Mouse (Mus musculus) R1 (cell line): ENCODE measurements around the gene Pou4f1.
A peak's percentile ranks its signal among the peaks of the same experiment; 100 is the strongest.

Source experiments
- DNase-seq: peaks from one replicate; pipeline ENCODE4 v3.0.0-alpha.2; 2018; ENCODE audit warnings: low read depth, low spot score

Pou4f1 gene

GRCm38 (mm10) chr14:104467966-104468622 is at the start of gene Pou4f1:
Gene Pou4f1 (minus strand): TSS chr14:104467999.
- peak; percentile 81 for DNase-seq

DNA sequence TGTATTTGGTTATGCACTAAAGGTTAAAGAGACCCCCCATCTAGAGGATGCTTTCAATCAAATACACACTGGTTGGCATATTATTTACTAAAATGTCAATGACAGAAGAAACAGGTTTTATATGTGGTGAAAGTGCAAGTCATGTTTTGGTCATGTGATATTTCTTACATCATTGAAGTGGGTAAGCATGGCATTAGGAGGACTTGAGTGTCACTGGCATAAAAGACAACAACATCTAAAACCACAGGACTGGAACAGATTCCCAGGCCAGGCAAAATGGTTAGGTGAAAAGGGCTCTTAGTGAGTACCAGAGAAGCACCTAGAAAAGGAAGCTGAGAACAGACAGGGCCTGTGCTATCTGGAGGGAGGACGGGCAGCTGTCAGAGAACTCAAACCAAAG is 43.9 kb upstream of the Pou4f1 start:
- DNase-seq: no peak

GRCm38 (mm10) chr14:104502761-104503160 is 35.0 kb upstream of the Pou4f1 start:
- DNase-seq: peak; percentile 50

- DNase-seq: no peak
These were observed 12.0 kb upstream of the Pou4f1 start for GRCm38 (mm10) chr14:104479751-104480150.

DNA sequence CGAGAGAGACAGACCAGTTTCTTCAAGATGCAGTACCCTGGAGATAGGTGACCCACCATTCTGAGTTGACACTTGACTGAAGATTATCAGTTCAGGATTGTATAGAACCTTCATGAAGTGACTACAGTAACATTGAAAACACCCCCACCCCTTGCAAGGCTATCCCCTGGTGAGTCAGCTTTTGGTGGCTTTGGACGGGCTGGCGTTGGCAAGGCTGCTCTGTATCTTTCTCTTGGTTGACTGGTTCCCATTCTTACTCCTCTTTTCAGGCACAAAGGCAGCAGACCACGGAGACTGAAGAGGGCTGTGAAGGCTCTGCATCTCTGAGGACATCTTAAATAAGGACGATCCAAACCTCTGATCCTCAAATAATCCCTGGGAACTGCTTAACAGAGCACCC is 10.8 kb upstream of the Pou4f1 start:
- no peak for DNase-seq

DNA sequence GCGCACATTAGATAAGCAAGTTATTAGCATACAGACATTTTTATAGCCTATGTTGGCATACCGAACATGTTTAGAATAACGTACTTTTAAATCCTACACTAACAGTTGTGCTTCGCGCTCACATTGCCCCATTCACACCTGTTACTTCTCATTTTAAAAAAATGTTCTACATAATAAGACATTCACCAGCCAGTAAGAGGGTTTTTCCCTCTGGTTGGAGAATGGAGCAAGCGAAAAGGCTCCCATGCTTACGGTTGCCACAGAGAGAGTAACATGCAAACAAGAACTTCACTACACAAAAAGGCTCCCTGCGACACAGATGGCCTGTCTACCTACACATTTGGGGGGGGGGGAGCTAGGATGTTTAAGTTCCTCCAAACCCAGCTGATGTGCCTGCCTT is 9.8 kb upstream of the Pou4f1 start:
- DNase-seq: no peak

DNA sequence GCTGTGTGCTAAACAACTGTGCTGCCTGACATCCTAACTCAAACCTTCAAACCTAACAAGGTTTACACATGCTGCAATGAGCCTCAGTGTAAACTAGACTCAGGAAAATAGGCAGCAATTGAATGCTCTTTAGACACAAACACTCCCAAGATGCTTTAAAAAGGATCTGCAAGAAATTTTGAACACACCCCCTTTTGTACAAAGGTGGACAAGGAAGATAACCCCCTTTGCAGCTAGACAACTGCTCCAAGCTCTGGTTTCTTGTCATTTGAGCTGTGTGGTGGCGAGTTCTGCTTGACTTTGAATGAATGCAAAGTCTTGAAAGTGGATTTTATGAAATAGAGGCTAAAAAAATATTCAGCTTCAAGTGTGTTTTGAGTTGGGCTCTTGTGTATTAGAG is 7.6 kb upstream of the Pou4f1 start:
- DNase-seq: no peak

GRCm38 (mm10) chr14:104468623-104468970 is 798 bp upstream of the Pou4f1 start:
- DNase-seq: no peak

DNA sequence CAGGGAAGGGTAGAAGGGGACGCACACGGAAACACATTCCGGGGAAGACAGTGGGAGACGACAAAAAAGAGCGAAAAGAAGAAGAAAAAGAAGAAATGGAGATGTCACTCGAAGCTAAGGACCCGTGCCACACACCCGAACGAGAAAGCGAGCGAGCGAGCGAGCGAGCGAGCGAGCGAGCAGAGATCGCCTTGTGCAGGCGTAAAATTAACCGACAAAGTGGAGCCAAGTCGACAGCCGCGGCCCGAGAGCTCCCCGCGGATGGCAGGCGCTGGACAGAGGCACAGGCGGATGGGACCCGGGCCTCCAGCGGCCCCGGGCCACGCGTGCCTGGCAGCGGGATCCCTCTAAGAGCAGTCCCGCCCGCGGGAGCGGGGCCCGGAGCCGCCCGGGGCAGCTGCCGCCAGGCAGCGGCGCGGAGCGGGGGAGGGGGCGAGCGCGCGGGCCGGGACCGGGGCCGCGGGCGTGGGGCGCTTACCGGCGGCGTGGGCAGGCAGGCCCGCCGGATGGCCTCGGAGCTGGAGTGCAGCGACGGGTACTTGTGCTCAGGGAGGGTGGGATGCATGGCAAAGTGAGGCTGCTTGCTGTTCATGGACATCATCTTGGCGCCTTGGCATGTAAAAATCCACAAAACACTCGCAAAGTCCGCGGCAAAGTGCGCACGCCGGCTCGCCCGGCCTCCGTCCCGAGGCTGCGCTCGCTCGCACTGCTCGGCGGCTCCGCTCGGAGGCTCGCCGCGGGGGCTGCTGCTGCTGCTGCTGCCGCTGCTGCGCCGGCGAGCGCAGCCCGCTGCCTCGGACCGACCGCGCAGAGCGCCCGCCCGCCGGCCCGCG is 450 bp downstream of the Pou4f1 start:
- DNase-seq: peak; percentile 51

DNA sequence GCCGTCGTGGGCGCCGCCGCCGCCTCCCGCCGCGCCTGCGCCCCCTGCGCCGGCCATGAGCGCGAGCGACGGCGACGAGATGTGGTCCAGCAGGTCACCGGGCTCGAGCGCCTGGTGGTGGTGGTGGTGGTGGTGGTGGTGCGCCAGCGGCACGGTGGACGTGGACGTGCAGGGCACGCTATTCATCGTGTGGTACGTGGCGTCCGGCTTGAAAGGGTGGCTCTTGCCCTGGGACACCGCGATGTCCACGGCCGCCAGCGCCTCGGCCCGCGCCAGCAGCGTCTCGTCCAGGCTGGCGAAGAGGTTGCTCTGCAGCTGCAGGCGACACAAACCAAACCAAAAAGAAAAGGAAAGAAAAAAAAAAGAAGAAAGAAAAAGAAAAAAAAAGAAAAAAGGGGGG is 1.2 kb downstream of the Pou4f1 start:
- no peak for DNase-seq

GRCm38 (mm10) chr14:104465483-104466235 is 2.1 kb downstream of the Pou4f1 start:
- peak; percentile 75 for DNase-seq

GRCm38 (mm10) chr14:104464841-104465240 is 3.0 kb downstream of the Pou4f1 start:
- DNase-seq: no peak

DNA sequence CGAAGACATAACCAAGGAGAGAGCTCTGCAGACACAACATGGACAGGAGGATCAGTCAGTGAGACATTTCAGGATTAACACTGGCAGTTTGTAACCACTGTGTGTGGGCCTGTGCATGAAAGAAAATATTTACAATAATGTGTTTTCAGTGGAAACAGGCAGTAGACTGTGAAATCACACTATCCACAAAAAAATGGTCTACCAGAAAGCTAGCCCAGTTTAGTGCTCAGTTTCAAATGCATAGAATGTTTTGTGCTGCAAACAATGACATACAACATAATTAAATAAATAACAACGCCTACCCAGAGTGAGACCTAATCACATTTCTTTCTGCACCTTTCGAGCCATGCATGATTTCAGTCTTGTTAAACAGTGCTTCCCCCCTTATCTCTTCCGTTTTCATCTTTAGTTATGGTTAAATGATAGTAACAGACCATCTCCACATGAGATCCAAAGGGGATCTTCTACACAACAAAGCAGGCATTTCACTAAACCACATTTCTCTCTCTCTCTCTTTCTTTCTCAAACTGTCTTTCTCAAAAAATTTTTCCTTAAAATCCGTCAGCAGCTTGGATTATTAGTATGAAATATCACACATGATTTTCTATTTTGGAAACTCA is 4.1 kb downstream of the Pou4f1 start:
- DNase-seq: no peak

DNA sequence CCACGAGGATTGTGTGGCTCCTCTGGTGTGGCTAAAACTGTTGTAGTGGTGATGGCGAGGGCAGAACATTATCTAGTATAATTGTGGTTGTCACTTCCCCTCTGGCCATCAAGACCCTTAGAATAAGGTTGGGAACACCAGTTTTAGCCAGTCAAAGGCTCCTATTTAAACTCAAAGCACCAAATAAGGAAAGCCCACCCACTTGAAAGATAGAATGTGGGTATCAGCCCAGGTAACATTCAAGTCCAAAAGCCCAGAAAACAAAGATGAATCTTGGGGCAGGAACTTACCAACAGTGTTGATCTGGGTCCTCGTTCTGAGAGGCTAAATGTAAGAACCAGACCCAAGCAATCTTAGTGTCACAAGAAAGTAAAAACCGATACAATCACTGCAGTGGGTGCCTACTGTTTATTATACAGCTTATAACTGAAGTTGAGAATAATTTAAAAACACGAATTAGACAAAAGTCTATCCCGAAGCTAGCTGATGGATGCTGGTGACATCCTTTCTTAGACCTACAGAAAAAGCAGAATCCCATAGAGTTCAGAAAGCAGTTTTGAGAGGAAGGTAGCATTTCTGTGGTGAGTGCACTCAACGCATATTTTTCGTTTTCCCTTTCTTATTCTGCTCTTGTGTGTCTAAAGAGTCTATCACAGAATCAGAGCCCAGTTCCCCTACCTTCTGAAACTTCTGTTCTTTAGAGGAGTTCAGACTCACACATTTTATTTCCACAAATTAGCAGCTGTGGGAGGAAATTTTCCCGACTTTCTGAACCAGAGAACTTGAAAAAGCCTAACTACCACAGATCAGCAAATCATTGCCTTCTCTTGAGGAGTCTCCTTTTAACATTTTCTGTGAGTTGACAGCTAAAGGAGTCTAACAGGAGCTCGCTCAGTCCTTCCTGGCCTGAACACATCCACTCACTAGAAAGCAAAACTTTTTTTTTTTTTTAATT is 6.2 kb downstream of the Pou4f1 start:
- DNase-seq: no peak

- peak; percentile 73 for DNase-seq
These were observed 7.2 kb downstream of the Pou4f1 start for GRCm38 (mm10) chr14:104460325-104461285.

GRCm38 (mm10) chr14:104459513-104460111 is 8.2 kb downstream of the Pou4f1 start:
- no peak for DNase-seq

GRCm38 (mm10) chr14:104458728-104459512 is 8.9 kb downstream of the Pou4f1 start:
- no peak for DNase-seq

GRCm38 (mm10) chr14:104457966-104458710 is 9.7 kb downstream of the Pou4f1 start:
- DNase-seq: no peak
